Mouse (Mus musculus): Measurements from ENCODE around the gene Mbtd1. TPM values are rescaled to one million over a fixed set of nuclear protein-coding genes. Genes with fewer than 3 reads are reported as not detected.

Gene Mbtd1
- polyA plus RNA-seq, 1 experiment from 2014 or later: 18.0 TPM

DNA sequence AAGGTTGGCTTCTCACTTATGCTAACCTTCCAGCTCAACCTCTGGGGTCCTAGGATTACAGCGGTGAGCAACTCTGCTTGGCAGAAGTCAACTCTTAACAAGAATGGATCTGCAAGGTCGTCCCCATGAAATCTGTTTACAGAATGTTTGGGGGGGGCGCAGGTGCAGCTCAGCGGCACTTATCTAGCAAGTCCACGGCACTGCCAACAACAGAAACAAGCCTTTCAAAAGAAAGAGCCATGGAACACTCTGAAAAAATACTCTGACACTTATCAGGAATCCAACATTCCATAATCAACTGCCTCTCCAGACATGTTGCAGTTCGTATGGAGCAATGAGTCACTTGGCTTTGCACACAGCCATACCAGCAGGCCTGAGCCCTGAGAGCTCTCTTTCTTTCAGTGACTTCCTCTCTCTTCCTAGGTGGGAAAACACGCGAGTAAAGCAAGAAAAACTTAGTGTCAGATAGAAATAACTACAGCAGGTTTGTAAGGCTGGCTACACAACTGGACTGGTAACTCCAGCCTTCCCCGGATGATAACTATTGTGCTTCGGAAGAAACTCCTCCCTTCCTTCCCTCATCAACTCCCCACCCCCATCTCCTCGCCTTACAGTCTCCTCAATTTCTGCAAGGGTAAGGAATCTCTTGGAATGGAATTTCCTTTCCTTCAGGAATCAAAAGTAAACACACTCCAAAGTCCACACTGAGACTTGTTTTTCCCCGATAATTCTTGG lies 102.8 kb downstream of the Mbtd1 start:
- Histone ChIP-seq H3K4me2 (ENCODE audit: low read length) (no peak overlapping the region), H3K9ac (ENCODE audit: low read depth, low read length) (no peak overlapping the region), H3K36me3 (ENCODE audit: control insufficient read depth, insufficient read depth, low read length) (no peaks in the 10 kb centered on the region), H3K27ac (ENCODE audit: low read depth, low read length) (0 out of 2 replicates have a peak overlapping the region, but pooled peaks have one; percentile 8), H3K4me3 (ENCODE audit: low read length) (no peak overlapping the region), H3K4me1 (ENCODE audit: control insufficient read depth, insufficient read depth, low read depth, low read length) (no peaks in the 10 kb centered on the region), H3K9me3 (ENCODE audit: control insufficient read depth, low read length) (no peaks in the 10 kb centered on the region), H3K27me3 (replicated peaks; ENCODE audit: control insufficient read depth, insufficient read depth, low read length) (no peaks in the 10 kb centered on the region)
- no peak for ATAC-seq
- 66% methylated on average over 12 of the region's 12 CpGs for WGBS

DNA sequence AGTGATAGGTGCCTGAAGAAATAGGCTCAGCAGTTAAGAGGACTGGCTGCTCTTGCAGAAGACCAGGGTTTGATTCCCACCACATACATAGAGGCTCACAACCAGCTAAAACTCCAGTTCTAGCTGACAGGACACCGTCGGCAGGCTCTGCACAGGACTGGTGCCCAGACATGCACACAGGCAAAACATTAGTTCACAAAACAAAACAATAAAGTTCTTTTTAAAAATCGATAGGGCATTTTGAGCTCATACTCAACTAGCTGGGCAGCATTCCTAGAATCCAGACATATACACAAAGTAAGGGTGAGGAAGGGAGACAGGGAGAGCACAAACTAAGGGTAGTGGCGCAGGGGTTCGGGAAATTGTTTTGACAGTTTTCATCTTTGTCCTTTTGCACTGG lies 108.9 kb downstream of the Mbtd1 start:
- 71% methylated on average over 5 of the region's 5 CpGs for WGBS
- Histone ChIP-seq H3K9ac (ENCODE audit: low read depth, low read length) (no peak overlapping the region), H3K27me3 (replicated peaks; ENCODE audit: control insufficient read depth, insufficient read depth, low read length) (no peaks in the 10 kb centered on the region), H3K4me1 (ENCODE audit: control insufficient read depth, insufficient read depth, low read depth, low read length) (peaks cover 25% of the 10 kb centered on the region), H3K4me3 (ENCODE audit: low read length) (peak overlapping the region; percentile 87), H3K36me3 (ENCODE audit: control insufficient read depth, insufficient read depth, low read length) (no peaks in the 10 kb centered on the region), H3K9me3 (ENCODE audit: control insufficient read depth, low read length) (no peaks in the 10 kb centered on the region), H3K4me2 (ENCODE audit: low read length) (peak overlapping the region; percentile 81), H3K27ac (ENCODE audit: low read depth, low read length) (no peak overlapping the region)
- no peak for ATAC-seq

- ATAC-seq: peak; percentile 27
- H3K4me2 ChIP-seq (ENCODE audit: low read length): peak overlapping the region; percentile 81
- H3K9me3 ChIP-seq (ENCODE audit: control insufficient read depth, low read length): no peaks in the 10 kb centered on the region
- H3K36me3 ChIP-seq (ENCODE audit: control insufficient read depth, insufficient read depth, low read length): no peaks in the 10 kb centered on the region
- peak overlapping the region; percentile 87 for H3K4me3 ChIP-seq (ENCODE audit: low read length)
- peak overlapping the region; percentile 98 for H3K9ac ChIP-seq (ENCODE audit: low read depth, low read length)
- H3K27me3 ChIP-seq (replicated peaks; ENCODE audit: control insufficient read depth, insufficient read depth, low read length): no peaks in the 10 kb centered on the region
- peak overlapping the region; percentile 96 for H3K27ac ChIP-seq (ENCODE audit: low read depth, low read length)
- WGBS: 6% methylated on average over 15 of the region's 15 CpGs
- H3K4me1 ChIP-seq (ENCODE audit: control insufficient read depth, insufficient read depth, low read depth, low read length): peaks cover 25% of the 10 kb centered on the region
Observed at GRCm38 (mm10) chr11:93995111-93995719, 109.6 kb downstream of the Mbtd1 start.

DNA sequence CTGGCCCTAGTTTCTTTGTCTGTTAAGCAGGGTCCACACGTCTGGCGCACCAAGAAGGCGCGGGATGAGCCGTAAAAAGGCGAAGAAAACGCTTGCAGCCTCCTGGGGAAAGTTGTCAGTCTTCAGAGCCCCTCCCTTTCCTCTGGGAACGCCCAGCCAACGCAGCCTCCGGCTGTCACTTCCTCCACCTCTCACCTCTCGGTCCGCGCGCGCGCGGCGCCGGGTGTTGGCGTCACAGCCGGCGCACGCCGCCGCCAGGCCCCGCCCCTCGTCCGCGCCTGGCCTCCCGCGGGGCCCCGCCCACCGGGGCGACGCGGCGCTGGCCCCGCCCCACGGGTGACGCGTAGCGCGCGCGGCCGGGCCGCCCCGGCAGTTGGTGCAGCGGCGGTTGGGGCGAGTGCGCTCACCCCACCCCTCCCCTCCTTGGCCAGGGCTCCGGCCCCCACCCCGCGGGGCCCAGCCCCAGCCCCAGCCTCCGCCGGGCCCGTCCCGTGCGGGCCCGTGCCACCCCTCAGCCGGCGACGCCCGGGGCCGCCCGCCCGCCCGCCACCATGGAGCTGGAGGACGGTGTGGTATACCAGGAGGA lies 110.2 kb downstream of the Mbtd1 start, which contains the start of gene Spag9:
Spag9 (plus strand) TSS at position 372 of the 586 bp plus-strand sequence.
- Histone ChIP-seq H3K4me2 (ENCODE audit: low read length) (peak within 1 kb of the TSS; percentile 81), H3K4me3 (ENCODE audit: low read length) (peak within 1 kb of the TSS; percentile 87), H3K9ac (ENCODE audit: low read depth, low read length) (peak within 1 kb of the TSS; percentile 98), H3K27ac (ENCODE audit: low read depth, low read length) (peak within 1 kb of the TSS; percentile 96), H3K27me3 (replicated peaks; ENCODE audit: control insufficient read depth, insufficient read depth, low read length) (no peaks in the 10 kb centered on the region), H3K4me1 (ENCODE audit: control insufficient read depth, insufficient read depth, low read depth, low read length) (peaks cover 25% of the 10 kb centered on the region), H3K9me3 (ENCODE audit: control insufficient read depth, low read length) (no peaks in the 10 kb centered on the region), H3K36me3 (ENCODE audit: control insufficient read depth, insufficient read depth, low read length) (no peaks in the 10 kb centered on the region)
- peak; percentile 91 for ATAC-seq
- WGBS: under 1% methylated on average over 51 of the region's 70 CpGs

Other genes with a start within 250 kb of the Mbtd1 start
- gene Utp18, start 86 bp upstream of the Mbtd1 start, polyA plus RNA-seq (2015; fragmentation: Nextera tagmentation; extraction: Ambion mirVana): 25.5 and 26.0 TPM in 2 replicates
- 98.6 and 130 TPM in 2 replicates for gene Nme2, start 70.4 kb downstream of the Mbtd1 start, polyA plus RNA-seq (2015; fragmentation: Nextera tagmentation; extraction: Ambion mirVana)
- 367 and 368 TPM in 2 replicates for gene Gm20390, start 82.4 kb downstream of the Mbtd1 start, polyA plus RNA-seq (2015; fragmentation: Nextera tagmentation; extraction: Ambion mirVana)
- gene Nme1, start 82.7 kb downstream of the Mbtd1 start, polyA plus RNA-seq (2015; fragmentation: Nextera tagmentation; extraction: Ambion mirVana): 372 and 387 TPM in 2 replicates
- 68.9 and 71.8 TPM in 2 replicates for gene Spag9, start 110.2 kb downstream of the Mbtd1 start, polyA plus RNA-seq (2015; fragmentation: Nextera tagmentation; extraction: Ambion mirVana)

All from hindbrain, embryonic 16.5 days (tissue).